Mouse (Mus musculus): ENCODE measurements around the gene Pdss2. TPM values are rescaled to one million over a fixed set of nuclear protein-coding genes. Genes with fewer than 3 reads are reported as not detected.
"Not testable (repeated sequence)": the region's sequence is repeated elsewhere in the genome, so short reads cannot be mapped to it uniquely, and the experiment has no call there.

Gene Pdss2
- polyA plus RNA-seq, 1 experiment, result 13.1 TPM

GRCm38 (mm10) chr10:43245461-43246200 is 24.3 kb downstream of the Pdss2 start:
- peaks cover 1% of the 10 kb centered on the region for H3K4me1 ChIP-seq (ENCODE audit: control insufficient read depth, insufficient read depth, low read length)
- TF ChIP-seq EP300 (IDR thresholded peaks at IDR 0.05; ENCODE audit: insufficient read depth, low read depth, low read length), result no peak
- TF ChIP-seq CTCF (IDR thresholded peaks at IDR 0.05; ENCODE audit: low read depth, low read length), result no peak
- TF ChIP-seq POLR2A (IDR thresholded peaks at IDR 0.05; ENCODE audit: insufficient read depth, low read length), result no peak
- no peak overlapping the region for H3K4me3 ChIP-seq (ENCODE audit: low read depth, low read length)
- H3K27ac ChIP-seq (ENCODE audit: insufficient read depth, low read length), result no peak overlapping the region
- H3K27me3 ChIP-seq (ENCODE audit: control insufficient read depth, insufficient read depth, low read length, poor library complexity, severe bottlenecking), result no peaks in the 10 kb centered on the region
- no peak overlapping the region for H3K9ac ChIP-seq (ENCODE audit: low read depth, poor library complexity, severe bottlenecking)
- H3K36me3 ChIP-seq (ENCODE audit: control insufficient read depth, insufficient read depth, low read length, poor library complexity, severe bottlenecking), result no peaks in the 10 kb centered on the region
- no peaks in the 10 kb centered on the region for H3K9me3 ChIP-seq (replicated peaks; ENCODE audit: control insufficient read depth, insufficient read depth, low read length, poor library complexity, severe bottlenecking)

- no peaks in the 10 kb centered on the region for H3K27me3 ChIP-seq (ENCODE audit: control insufficient read depth, insufficient read depth, low read length, poor library complexity, severe bottlenecking)
- TF ChIP-seq POLR2A (IDR thresholded peaks at IDR 0.05; ENCODE audit: insufficient read depth, low read length) (no peak), EP300 (IDR thresholded peaks at IDR 0.05; ENCODE audit: insufficient read depth, low read depth, low read length) (no peak), CTCF (IDR thresholded peaks at IDR 0.05; ENCODE audit: low read depth, low read length) (no peak)
- no peak overlapping the region for H3K9ac ChIP-seq (ENCODE audit: low read depth, poor library complexity, severe bottlenecking)
- H3K4me3 ChIP-seq (ENCODE audit: low read depth, low read length), result no peak overlapping the region
- H3K4me1 ChIP-seq (ENCODE audit: control insufficient read depth, insufficient read depth, low read length), result peaks cover 1% of the 10 kb centered on the region
- H3K36me3 ChIP-seq (ENCODE audit: control insufficient read depth, insufficient read depth, low read length, poor library complexity, severe bottlenecking), result no peaks in the 10 kb centered on the region
- H3K27ac ChIP-seq (ENCODE audit: insufficient read depth, low read length), result no peak overlapping the region
- no peaks in the 10 kb centered on the region for H3K9me3 ChIP-seq (replicated peaks; ENCODE audit: control insufficient read depth, insufficient read depth, low read length, poor library complexity, severe bottlenecking)
These were observed 26.7 kb downstream of the Pdss2 start for GRCm38 (mm10) chr10:43247994-43248393.

- Histone ChIP-seq H3K4me3 (ENCODE audit: low read depth, low read length) (no peak overlapping the region), H3K27me3 (ENCODE audit: control insufficient read depth, insufficient read depth, low read length, poor library complexity, severe bottlenecking) (no peaks in the 10 kb centered on the region), H3K4me1 (ENCODE audit: control insufficient read depth, insufficient read depth, low read length) (no peaks in the 10 kb centered on the region), H3K9me3 (replicated peaks; ENCODE audit: control insufficient read depth, insufficient read depth, low read length, poor library complexity, severe bottlenecking) (peaks cover 4% of the 10 kb centered on the region; the same call in 1 of the 2 replicates), H3K36me3 (ENCODE audit: control insufficient read depth, insufficient read depth, low read length, poor library complexity, severe bottlenecking) (no peaks in the 10 kb centered on the region), H3K27ac (ENCODE audit: insufficient read depth, low read length) (no peak overlapping the region), H3K9ac (ENCODE audit: low read depth, poor library complexity, severe bottlenecking) (no peak overlapping the region)
- TF ChIP-seq POLR2A (IDR thresholded peaks at IDR 0.05; ENCODE audit: insufficient read depth, low read length) (no peak), CTCF (IDR thresholded peaks at IDR 0.05; ENCODE audit: low read depth, low read length) (no peak), EP300 (IDR thresholded peaks at IDR 0.05; ENCODE audit: insufficient read depth, low read depth, low read length) (no peak)
These were observed 31.0 kb downstream of the Pdss2 start for GRCm38 (mm10) chr10:43252324-43252723.

GRCm38 (mm10) chr10:43256965-43257364 is 35.7 kb downstream of the Pdss2 start:
- not testable (repeated sequence) for H3K36me3 ChIP-seq (ENCODE audit: control insufficient read depth, insufficient read depth, low read length, poor library complexity, severe bottlenecking); H3K9me3 ChIP-seq (replicated peaks; ENCODE audit: control insufficient read depth, insufficient read depth, low read length, poor library complexity, severe bottlenecking); H3K4me3 ChIP-seq (ENCODE audit: low read depth, low read length); H3K27me3 ChIP-seq (ENCODE audit: control insufficient read depth, insufficient read depth, low read length, poor library complexity, severe bottlenecking); H3K9ac ChIP-seq (ENCODE audit: low read depth, poor library complexity, severe bottlenecking); H3K4me1 ChIP-seq (ENCODE audit: control insufficient read depth, insufficient read depth, low read length); H3K27ac ChIP-seq (ENCODE audit: insufficient read depth, low read length)

GRCm38 (mm10) chr10:43257500-43257899 is 36.2 kb downstream of the Pdss2 start:
- H3K4me1 ChIP-seq (ENCODE audit: control insufficient read depth, insufficient read depth, low read length); H3K9me3 ChIP-seq (replicated peaks; ENCODE audit: control insufficient read depth, insufficient read depth, low read length, poor library complexity, severe bottlenecking); H3K36me3 ChIP-seq (ENCODE audit: control insufficient read depth, insufficient read depth, low read length, poor library complexity, severe bottlenecking); H3K27me3 ChIP-seq (ENCODE audit: control insufficient read depth, insufficient read depth, low read length, poor library complexity, severe bottlenecking); H3K9ac ChIP-seq (ENCODE audit: low read depth, poor library complexity, severe bottlenecking); H3K4me3 ChIP-seq (ENCODE audit: low read depth, low read length); H3K27ac ChIP-seq (ENCODE audit: insufficient read depth, low read length): not testable (repeated sequence)

GRCm38 (mm10) chr10:43271318-43271717 is 50.0 kb downstream of the Pdss2 start:
- Histone ChIP-seq H3K4me1 (ENCODE audit: control insufficient read depth, insufficient read depth, low read length) (no peaks in the 10 kb centered on the region), H3K27ac (ENCODE audit: insufficient read depth, low read length) (no peak overlapping the region), H3K9ac (ENCODE audit: low read depth, poor library complexity, severe bottlenecking) (no peak overlapping the region)

More at GRCm38 (mm10) chr10:43271318-43271717, 50.0 kb downstream of the Pdss2 start:
- Histone ChIP-seq H3K36me3 (ENCODE audit: control insufficient read depth, insufficient read depth, low read length, poor library complexity, severe bottlenecking) (no peaks in the 10 kb centered on the region; the same call in 1 of the 2 replicates), H3K27me3 (ENCODE audit: control insufficient read depth, insufficient read depth, low read length, poor library complexity, severe bottlenecking) (no peaks in the 10 kb centered on the region), H3K4me3 (ENCODE audit: low read depth, low read length) (no peak overlapping the region), H3K9me3 (replicated peaks; ENCODE audit: control insufficient read depth, insufficient read depth, low read length, poor library complexity, severe bottlenecking) (no peaks in the 10 kb centered on the region; the same call in 1 of the 2 replicates)
- TF ChIP-seq EP300 (IDR thresholded peaks at IDR 0.05; ENCODE audit: insufficient read depth, low read depth, low read length) (no peak), POLR2A (IDR thresholded peaks at IDR 0.05; ENCODE audit: insufficient read depth, low read length) (no peak), CTCF (IDR thresholded peaks at IDR 0.05; ENCODE audit: low read depth, low read length) (no peak)
